Comparison of ENCODE assay signal across 11 mouse cellular contexts in genomic region chr6:95904085-95904633, GRCm38 (mm10).
A peak's percentile ranks its signal among the peaks of the same experiment; 100 is the strongest.
DNase-seq lines count a peak whose midpoint lies in the region; ATAC-seq and TF ChIP-seq lines count a peak whose summit lies in the region.
"Had no signal": no experiment of that assay in that cellular context is flagged by ENCODE, and none has a peak within 500 bp of the region (broad histone marks: within the 10 kb centered on the region; RNA-seq: fewer than 3 reads in every experiment).

No protein-coding gene starts in this region.

- H3K4me1 ChIP-seq in hindbrain, postnatal 0 days (ENCODE audit: insufficient read depth, low read length), result no peaks in the 10 kb centered on the region
- H3K4me1 ChIP-seq: embryonic facial prominence, embryonic 13.5 days had no signal

- no peak overlapping the region for H3K4me3 ChIP-seq in left cerebral cortex, adult 2 months
- H3K4me3 ChIP-seq in hindbrain, postnatal 0 days (ENCODE audit: low read length), result no peak overlapping the region
- H3K4me3 ChIP-seq: embryonic facial prominence, embryonic 13.5 days had no signal

- H3K27ac ChIP-seq in left cerebral cortex, adult 2 months, result peak overlapping the region; percentile 54
- H3K27ac ChIP-seq in hindbrain, postnatal 0 days, result peak overlapping the region; percentile 17; the same call in 1 of the 2 replicates
- H3K27ac ChIP-seq: embryonic facial prominence, embryonic 13.5 days had no signal

- peak; percentile 69 for ATAC-seq in hindbrain, postnatal 0 days
- ATAC-seq: CD4-positive, CD25-positive, alpha-beta regulatory T cell, adult 4 months had no signal

- no peaks in the 10 kb centered on the region for H3K9me3 ChIP-seq in hindbrain, postnatal 0 days (ENCODE audit: low read length)
- H3K9me3 ChIP-seq: embryonic facial prominence, embryonic 13.5 days had no signal

- no peak overlapping the region for H3K9ac ChIP-seq in hindbrain, postnatal 0 days (replicated peaks; ENCODE audit: low read length)
- H3K9ac ChIP-seq: embryonic facial prominence, embryonic 13.5 days had no signal

- H3K27me3 ChIP-seq in hindbrain, postnatal 0 days (ENCODE audit: insufficient read depth, low read length), result no peaks in the 10 kb centered on the region
- H3K27me3 ChIP-seq: embryonic facial prominence, embryonic 13.5 days had no signal

- TF ChIP-seq CTCF in left cerebral cortex, adult 2 months (IDR thresholded peaks at IDR 0.05), result no peak
- TF ChIP-seq CTCF in hindbrain, postnatal 0 days (IDR thresholded peaks at IDR 0.05; ENCODE audit: low read depth), result no peak

- intact Hi-C loops in left cerebral cortex, adult 2 months (cut with DNase I), result loop anchor here (5.0 kb wide), 1 partner anchor 193 kb away; no protein-coding TSS in a partner anchor

- no peaks in the 10 kb centered on the region for H3K36me3 ChIP-seq in hindbrain, postnatal 0 days (ENCODE audit: insufficient read depth, low read length)
- H3K36me3 ChIP-seq: embryonic facial prominence, embryonic 13.5 days had no signal

- H3K4me2 ChIP-seq in hindbrain, postnatal 0 days (ENCODE audit: low read depth, low read length), result no peak overlapping the region
- H3K4me2 ChIP-seq: embryonic facial prominence, embryonic 13.5 days had no signal

- WGBS in hindbrain, postnatal 0 days, result 25% methylated on average over 10 of the region's 10 CpGs

- DNase-seq in frontal cortex, postnatal 10 days (ENCODE audit: low spot score in 2 of 2), result peak; percentile 7 to 8
- no peak for DNase-seq in frontal cortex, adult 2 months (ENCODE audit: extremely low spot score in 1 of 2, low spot score in 1 of 2)
- DNase-seq in left cerebral cortex, adult 2 months (ENCODE audit: extremely low spot score in 1 of 2, low spot score in 2 of 2), result no peak
- no peak for DNase-seq in left cerebral cortex, adult 18-20 months (ENCODE audit: low spot score in 2 of 2)
- DNase-seq in ZHBTc4 (ENCODE audit: low read depth, low spot score), result peak; percentile 17
- peak; percentile 45 for DNase-seq in hindbrain, postnatal 0 days (ENCODE audit: low spot score)
- no peak for DNase-seq in thymus, adult 18-20 months
- no peak for DNase-seq in lung, postnatal 14 days
- DNase-seq: kidney, postnatal 10 days had no signal

Comparison
In these comparisons a context has a peak if more than half of its experiments do, and no peak if none do; other contexts are left out.
1. DNase-seq: peak in frontal cortex, postnatal 10 days (2 of 2), ZHBTc4 (single experiment) and hindbrain, postnatal 0 days (single experiment); none in frontal cortex, adult 2 months (0 of 2), left cerebral cortex, adult 2 months (0 of 2), left cerebral cortex, adult 18-20 months (0 of 2), thymus, adult 18-20 months (0 of 2) and lung, postnatal 14 days (single experiment).